Mouse (Mus musculus) MEL (cell line): ENCODE results near the gene Nek8. TPM values are rescaled to one million over a fixed set of nuclear protein-coding genes. Genes with fewer than 3 reads are reported as not detected.

ENCODE experiments used
- DNase-seq: peaks from one replicate; pipeline ENCODE4 v3.0.0; 2011; ENCODE audit warnings: low read depth, low spot score
- H3K27ac ChIP-seq: 2 replicates; pipeline ENCODE4 v1.5.1; 2012; ENCODE audit warnings: low read depth, mild to moderate bottlenecking, control low read depth, low read length, moderate library complexity; ENCODE audit not compliant: control insufficient read depth
- H3K27me3 ChIP-seq, 2 experiments: fragments of 150-350 bp in 1 of 2; sonication (generic) in 1 of 2; 2 replicates each; pipeline ENCODE4 v1.6.1; 2012; ENCODE audit warnings: low read length in 2 of 2, mild to moderate bottlenecking in 2 of 2, improper control_type of control experiment in 1 of 2, moderate library complexity in 1 of 2; ENCODE audit not compliant: insufficient read depth in 2 of 2, control insufficient read depth in 1 of 2
- H3K36me3 ChIP-seq, 2 experiments: 2 replicates each; pipeline ENCODE4 v1.6.1; 2012 to 2014; ENCODE audit warnings: low read length in 2 of 2, improper control_type of control experiment in 1 of 2, inconsistent platforms in 1 of 2, mild to moderate bottlenecking in 1 of 2; ENCODE audit not compliant: insufficient read depth in 2 of 2, control insufficient read depth in 1 of 2
- H3K4me1 ChIP-seq, 2 experiments: fragments of 150-350 bp in 1 of 2; sonication (generic) in 1 of 2; 2 replicates each; pipeline ENCODE4 v1.6.1; 2012; ENCODE audit warnings: low read length in 2 of 2, improper control_type of control experiment in 1 of 2, mild to moderate bottlenecking in 1 of 2; ENCODE audit not compliant: insufficient read depth in 2 of 2, control insufficient read depth in 1 of 2
- H3K4me3 ChIP-seq, 2 experiments: fragments of 150-350 bp in 1 of 2; sonication (generic) in 1 of 2; 2 replicates each; pipeline ENCODE4 v1.5.1; 2012; ENCODE audit warnings: low read depth in 2 of 2, low read length in 2 of 2, mild to moderate bottlenecking in 2 of 2, moderate library complexity in 2 of 2, control low read depth in 1 of 2, improper control_type of control experiment in 1 of 2; ENCODE audit not compliant: control insufficient read depth in 1 of 2, insufficient read depth in 1 of 2
- H3K79me2 ChIP-seq: 2 replicates; pipeline ENCODE4 v1.6.1; 2012; ENCODE audit warnings: mild to moderate bottlenecking, low read length, moderate library complexity; ENCODE audit not compliant: control insufficient read depth, poor library complexity, insufficient read depth
- H3K9ac ChIP-seq: 2 replicates; pipeline ENCODE4 v1.6.1; 2012; ENCODE audit warnings: low read depth, mild to moderate bottlenecking, control low read depth, low read length, moderate library complexity; ENCODE audit not compliant: control insufficient read depth, poor library complexity, severe bottlenecking
- H3K9me3 ChIP-seq: fragments of 150-350 bp; sonication (generic); replicated peaks from 2 replicates; pipeline ENCODE4 v1.6.1; 2012; ENCODE audit warnings: mild to moderate bottlenecking, low read length, improper control_type of control experiment, moderate library complexity; ENCODE audit not compliant: insufficient read depth
- CHD1 ChIP-seq: IDR thresholded peaks from 2 replicates; pipeline ENCODE4 v1.6.1; 2012; ENCODE audit warnings: low read depth, mild to moderate bottlenecking, inconsistent platforms, low read length, improper control_type of control experiment
- CHD2 ChIP-seq: IDR thresholded peaks from 2 replicates; pipeline ENCODE4 v1.6.1; 2011; ENCODE audit warnings: low read length, improper control_type of control experiment
- CTCF ChIP-seq, 3 experiments: IDR thresholded peaks in 2 of 3; conservative IDR thresholded peaks in 1 of 3; 2 replicates each; pipeline ENCODE4 v1.5.1; 2011 to 2012; ENCODE audit warnings: low read length in 3 of 3, low read depth in 2 of 3, mild to moderate bottlenecking in 2 of 3, improper control_type of control experiment in 1 of 3, inconsistent platforms in 1 of 3, mixed read lengths in 1 of 3, moderate library complexity in 1 of 3; ENCODE audit not compliant: control insufficient read depth in 1 of 3, insufficient read depth in 1 of 3, poor library complexity in 1 of 3, severe bottlenecking in 1 of 3
- EP300 ChIP-seq, 2 experiments: IDR thresholded peaks; 2 replicates each; pipeline ENCODE4 v1.6.1; 2011; ENCODE audit warnings: improper control_type of control experiment in 2 of 2, low read length in 2 of 2, low read depth in 1 of 2, mild to moderate bottlenecking in 1 of 2
- ETS1 ChIP-seq: IDR thresholded peaks from 2 replicates; pipeline ENCODE4 v1.6.1; 2012; ENCODE audit warnings: low read depth, mild to moderate bottlenecking, inconsistent platforms, low read length, improper control_type of control experiment, moderate library complexity
- GATA1 ChIP-seq: IDR thresholded peaks from 2 replicates; pipeline ENCODE4 v1.6.1; 2011; ENCODE audit warnings: low read depth, low read length, improper control_type of control experiment
- JUND ChIP-seq: IDR thresholded peaks from 2 replicates; pipeline ENCODE4 v1.6.1; 2011; ENCODE audit warnings: low read depth, mild to moderate bottlenecking, improper control_type of control experiment, low read length
- MAFK ChIP-seq: IDR thresholded peaks from 2 replicates; pipeline ENCODE4 v1.6.1; 2011; ENCODE audit warnings: low read depth, mild to moderate bottlenecking, low read length, improper control_type of control experiment, borderline replicate concordance
- MAX ChIP-seq: IDR thresholded peaks from 2 replicates; pipeline ENCODE4 v1.6.1; 2011; ENCODE audit warnings: low read length, improper control_type of control experiment
- NELFE ChIP-seq: IDR thresholded peaks from 2 replicates; pipeline ENCODE4 v1.6.1; 2011; ENCODE audit warnings: low read depth, low read length, improper control_type of control experiment
- NRF1 ChIP-seq: IDR thresholded peaks from 2 replicates; pipeline ENCODE4 v1.6.1; 2014; ENCODE audit warnings: low read depth, mild to moderate bottlenecking, inconsistent platforms, low read length, improper control_type of control experiment, moderate library complexity; ENCODE audit not compliant: poor library complexity, insufficient read depth, severe bottlenecking
- POLR2A ChIP-seq, 2 experiments: IDR thresholded peaks; 2 replicates each; pipeline ENCODE4 v1.6.1; 2011 to 2012; ENCODE audit warnings: low read length in 2 of 2, mild to moderate bottlenecking in 2 of 2, control low read depth in 1 of 2, improper control_type of control experiment in 1 of 2, low read depth in 1 of 2, moderate library complexity in 1 of 2; ENCODE audit not compliant: control insufficient read depth in 1 of 2, insufficient read depth in 1 of 2, poor library complexity in 1 of 2
- POLR2AphosphoS2 ChIP-seq: IDR thresholded peaks from 2 replicates; pipeline ENCODE4 v1.6.1; 2011; ENCODE audit warnings: low read length, improper control_type of control experiment
- SMC3 ChIP-seq: IDR thresholded peaks from 2 replicates; pipeline ENCODE4 v1.6.1; 2011; ENCODE audit warnings: low read depth, low read length, improper control_type of control experiment
- TAL1 ChIP-seq: IDR thresholded peaks from 2 replicates; pipeline ENCODE4 v1.6.1; 2012; ENCODE audit warnings: mild to moderate bottlenecking, inconsistent platforms, low read length, moderate library complexity, mixed read lengths
- TBP ChIP-seq: IDR thresholded peaks from 2 replicates; pipeline ENCODE4 v1.8.0; 2011; ENCODE audit warnings: low read depth, low read length, improper control_type of control experiment
- USF1 ChIP-seq: IDR thresholded peaks from 2 replicates; pipeline ENCODE4 v1.6.1; 2014; ENCODE audit warnings: low read depth, mild to moderate bottlenecking, inconsistent platforms, low read length, improper control_type of control experiment, moderate library complexity
- ZKSCAN1 ChIP-seq: IDR thresholded peaks from 2 replicates; pipeline ENCODE4 v1.6.1; 2012; ENCODE audit warnings: low read depth, mild to moderate bottlenecking, inconsistent platforms, low read length, improper control_type of control experiment, moderate library complexity
- polyA plus RNA-seq, 2 experiments: library from polyadenylated mRNA; stranded (reverse) in 1 of 2; unstranded in 1 of 2; fragments of >175 nt in 1 of 2; fragments of >200 nt in 1 of 2; gene quantifications; 2 replicates each; pipeline versions ENCODE4 v1.2.1 to v1.2.4; 2012; ENCODE audit warnings: low replicate concordance in 2 of 2, low read depth in 1 of 2; ENCODE audit not compliant: insufficient read length in 2 of 2, insufficient read depth in 1 of 2, missing spikeins in 1 of 2
- total RNA-seq: library from RNA; depleted of rRNA; stranded (reverse); fragments of 300-350 nt; gene quantifications from 2 replicates; pipeline ENCODE4 v1.2.3, GENCODE M21; 2012

The Nek8 gene
- total and polyA plus RNA-seq, 3 experiments = 7.5 to 10.1 TPM; not detected in 1

DNA sequence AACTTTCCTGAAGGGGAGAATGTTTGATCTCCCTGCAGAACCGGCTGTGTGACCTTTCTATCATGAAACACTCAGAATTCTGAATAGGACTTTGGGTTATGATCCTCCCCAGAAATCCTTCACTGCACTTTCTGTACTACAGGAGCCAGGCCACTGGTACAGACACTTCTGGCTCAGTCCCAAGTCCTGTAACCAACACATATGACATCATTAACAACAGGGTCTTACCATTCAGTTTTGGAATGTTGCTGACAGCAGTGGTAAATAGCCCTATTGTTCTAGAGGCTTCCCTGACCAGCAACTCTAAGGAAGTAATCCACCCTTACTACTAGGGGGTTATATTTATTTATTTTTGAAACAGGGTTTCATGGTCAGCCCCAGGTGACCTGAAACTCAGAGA lies 16.6 kb upstream of the Nek8 start, which contains the start of gene Proca1:
Gene Proca1 (plus strand): TSS at position 280 of the 400 bp plus-strand sequence.
- Histone ChIP-seq H3K36me3 (peaks cover 0 to 4% of the 10 kb centered on the region in 2 experiments; a peak in 2 of 4 replicates), H3K27ac (no peak within 1 kb of the TSS), H3K4me1 (peaks cover 0 to 18% of the 10 kb centered on the region in 2 experiments; a peak in 3 of 4 replicates), H3K9ac (no peak within 1 kb of the TSS), H3K4me3 (peak within 1 kb of the TSS in 1 of 2 experiments; percentile 100; a peak in 2 of 4 replicates), H3K27me3 (peaks cover 0 to 6% of the 10 kb centered on the region in 2 experiments; a peak in 1 of 4 replicates), H3K9me3 (no peaks in the 10 kb centered on the region), H3K79me2 (peaks cover 7% of the 10 kb centered on the region; the same call in 1 of the 2 replicates)
- TF ChIP-seq MAX (no peak), CHD1 (no peak), CHD2 (no peak), GATA1 (no peak), TAL1 (no peak), NRF1 (no peak), SMC3 (no peak), JUND (no peak), USF1 (no peak), ZKSCAN1 (no peak), NELFE (no peak), TBP (no peak), POLR2AphosphoS2 (no peak), CTCF (IDR thresholded peaks at IDR 0.05 in 2 of 3, conservative IDR thresholded peaks at IDR 0.05 in 1 of 3; ENCODE audit: control insufficient read depth in 1 of 3, insufficient read depth in 1 of 3, low read depth in 2 of 3, low read length in 3 of 3, poor library complexity in 1 of 3, severe bottlenecking in 1 of 3) (no peak)
- no peak for DNase-seq

DNA sequence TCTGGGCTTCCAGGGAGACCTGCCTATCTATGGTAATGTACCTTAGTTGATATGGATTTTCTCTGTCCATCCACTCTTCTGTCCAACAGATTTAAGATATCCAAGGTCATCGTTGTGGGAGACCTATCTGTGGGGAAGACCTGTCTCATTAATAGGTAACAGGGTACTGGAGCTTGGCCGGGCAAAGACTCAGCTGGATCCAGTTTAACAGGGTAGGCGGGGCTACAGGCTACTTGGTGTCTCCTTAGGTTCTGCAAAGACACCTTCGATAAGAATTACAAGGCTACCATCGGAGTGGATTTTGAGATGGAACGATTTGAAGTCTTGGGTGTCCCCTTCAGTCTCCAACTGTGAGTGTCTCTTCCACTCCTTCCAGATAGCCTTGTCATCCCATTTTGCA lies 13.6 kb upstream of the Nek8 start:
- no peak for DNase-seq
- Histone ChIP-seq H3K36me3 (peaks cover 0 to 4% of the 10 kb centered on the region in 2 experiments; a peak in 2 of 4 replicates), H3K27ac (no peak overlapping the region), H3K27me3 (peaks cover 0 to 6% of the 10 kb centered on the region in 2 experiments; a peak in 1 of 4 replicates), H3K79me2 (peaks cover 7% of the 10 kb centered on the region; the same call in 1 of the 2 replicates), H3K9me3 (no peaks in the 10 kb centered on the region), H3K9ac (peak overlapping the region; percentile 88), H3K4me1 (peaks cover 0 to 17% of the 10 kb centered on the region in 2 experiments; a peak in 3 of 4 replicates), H3K4me3 (peak overlapping the region; percentile 72 to 73)
- TF ChIP-seq POLR2A (IDR thresholded peaks at IDR 0.05; ENCODE audit: control insufficient read depth in 1 of 2, insufficient read depth in 1 of 2, low read depth in 1 of 2, low read length in 2 of 2, poor library complexity in 1 of 2) = no peak
- TF ChIP-seq ETS1 = no peak
- no peak for TF ChIP-seq EP300 (IDR thresholded peaks at IDR 0.05; ENCODE audit: low read depth in 1 of 2, low read length in 2 of 2)
- TF ChIP-seq MAFK = no peak
- TF ChIP-seq USF1 = no peak
